Mouse (Mus musculus) ES-Bruce4 (cell line): ENCODE data around the gene Rpl23a. TPM values are rescaled to one million over a fixed set of nuclear protein-coding genes. Genes with fewer than 3 reads are reported as not detected.
A peak's percentile ranks its signal among the peaks of the same experiment; 100 is the strongest.

Experiments
- H3K27ac ChIP-seq: 2 replicates; pipeline ENCODE4 v1.5.1; 2012; ENCODE audit warnings: low read length, inconsistent platforms; ENCODE audit not compliant: insufficient read depth
- H3K27me3 ChIP-seq: 2 replicates; pipeline ENCODE4 v1.6.1; 2012; ENCODE audit warnings: mild to moderate bottlenecking, low read length, inconsistent platforms; ENCODE audit not compliant: control insufficient read depth, poor library complexity, insufficient read depth, severe bottlenecking
- H3K36me3 ChIP-seq: 2 replicates; pipeline ENCODE4 v1.6.1; 2012; ENCODE audit warnings: inconsistent platforms, mild to moderate bottlenecking, low read length, moderate library complexity; ENCODE audit not compliant: control insufficient read depth, poor library complexity, insufficient read depth, severe bottlenecking
- H3K4me1 ChIP-seq: one replicate; pipeline ENCODE4 v1.8.1; 2011; ENCODE audit warnings: low read length; ENCODE audit not compliant: control insufficient read depth, insufficient read depth
- H3K4me3 ChIP-seq: 2 replicates; pipeline ENCODE4 v1.5.1; 2011; ENCODE audit warnings: low read depth, mild to moderate bottlenecking, low read length
- H3K9ac ChIP-seq: 2 replicates; pipeline ENCODE4 v1.6.1; 2012; ENCODE audit warnings: low read depth, mild to moderate bottlenecking, inconsistent platforms; ENCODE audit not compliant: poor library complexity, severe bottlenecking
- H3K9me3 ChIP-seq: replicated peaks from 2 replicates; pipeline ENCODE4 v1.6.1; 2012; ENCODE audit warnings: mild to moderate bottlenecking, low read length, inconsistent platforms; ENCODE audit not compliant: control insufficient read depth, poor library complexity, insufficient read depth, severe bottlenecking
- CTCF ChIP-seq: IDR thresholded peaks from one replicate; pipeline ENCODE4 v1.8.1; 2011; ENCODE audit warnings: low read depth, low read length
- EP300 ChIP-seq: IDR thresholded peaks from 2 replicates; pipeline ENCODE4 v1.6.1; 2011; ENCODE audit warnings: low read depth, low read length; ENCODE audit not compliant: insufficient read depth
- POLR2A ChIP-seq: IDR thresholded peaks from one replicate; pipeline ENCODE4 v1.8.1; 2011; ENCODE audit warnings: low read length; ENCODE audit not compliant: insufficient read depth
- polyA plus RNA-seq: library from polyadenylated mRNA; stranded (reverse); fragments of >200 nt; gene quantifications from 2 replicates; pipeline ENCODE4 v1.2.4, GENCODE M21; 2011; ENCODE audit warnings: low read depth; ENCODE audit not compliant: missing spikeins, insufficient read depth, insufficient read length

The Rpl23a gene
- polyA plus RNA-seq, 1 experiment = 2,740 TPM

DNA sequence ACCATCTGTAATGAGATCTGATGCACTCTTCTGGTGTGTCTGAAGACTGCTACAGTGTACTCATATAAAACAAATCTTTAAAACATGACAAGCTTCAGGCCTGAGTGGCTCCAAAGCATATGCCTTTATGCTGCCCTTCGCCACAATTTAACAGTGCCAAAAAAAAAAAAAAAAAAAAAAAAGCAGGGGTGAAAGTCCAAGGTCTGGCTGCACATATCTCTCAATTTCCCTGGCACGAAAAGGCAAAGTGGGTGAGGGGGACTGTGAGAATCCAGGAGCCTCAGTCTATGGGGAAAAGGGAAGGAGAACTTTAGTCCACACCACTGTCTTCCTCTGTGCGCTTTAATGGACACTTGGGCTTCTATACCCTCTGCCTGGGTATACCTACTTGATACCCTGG is 19.0 kb upstream of the Rpl23a start:
- H3K9ac ChIP-seq = no peak overlapping the region
- no peak for TF ChIP-seq POLR2A
- TF ChIP-seq CTCF = no peak
- no peak for TF ChIP-seq EP300
- H3K36me3 ChIP-seq = peaks cover 13% of the 10 kb centered on the region; the same call in 1 of the 2 replicates
- no peaks in the 10 kb centered on the region for H3K27me3 ChIP-seq
- H3K27ac ChIP-seq = no peak overlapping the region
- no peak overlapping the region for H3K4me3 ChIP-seq
- no peaks in the 10 kb centered on the region for H3K4me1 ChIP-seq
- no peaks in the 10 kb centered on the region for H3K9me3 ChIP-seq

- Histone ChIP-seq H3K9ac (peak overlapping the region; percentile 44), H3K36me3 (peaks cover 2% of the 10 kb centered on the region; the same call in 1 of the 2 replicates), H3K4me3 (peak overlapping the region; percentile 88), H3K27ac (0 out of 2 replicates have a peak overlapping the region, but pooled peaks have one; percentile 18), H3K4me1 (no peaks in the 10 kb centered on the region), H3K27me3 (no peaks in the 10 kb centered on the region), H3K9me3 (no peaks in the 10 kb centered on the region)
- TF ChIP-seq CTCF = no peak
- TF ChIP-seq EP300 = no peak
- TF ChIP-seq POLR2A = no peak
Measured at GRCm38 (mm10) chr11:78195101-78195863, 11.9 kb upstream of the Rpl23a start.

GRCm38 (mm10) chr11:78194411-78195100 is 11.2 kb upstream of the Rpl23a start:
- Histone ChIP-seq H3K27ac (peak overlapping the region; percentile 36; the same call in 1 of the 2 replicates), H3K4me3 (peak overlapping the region; percentile 88), H3K4me1 (peaks cover 2% of the 10 kb centered on the region), H3K9me3 (no peaks in the 10 kb centered on the region), H3K9ac (peak overlapping the region; percentile 44), H3K36me3 (peaks cover 2% of the 10 kb centered on the region; the same call in 1 of the 2 replicates), H3K27me3 (no peaks in the 10 kb centered on the region)
- TF ChIP-seq POLR2A = no peak
- no peak for TF ChIP-seq EP300
- TF ChIP-seq CTCF = no peak

DNA sequence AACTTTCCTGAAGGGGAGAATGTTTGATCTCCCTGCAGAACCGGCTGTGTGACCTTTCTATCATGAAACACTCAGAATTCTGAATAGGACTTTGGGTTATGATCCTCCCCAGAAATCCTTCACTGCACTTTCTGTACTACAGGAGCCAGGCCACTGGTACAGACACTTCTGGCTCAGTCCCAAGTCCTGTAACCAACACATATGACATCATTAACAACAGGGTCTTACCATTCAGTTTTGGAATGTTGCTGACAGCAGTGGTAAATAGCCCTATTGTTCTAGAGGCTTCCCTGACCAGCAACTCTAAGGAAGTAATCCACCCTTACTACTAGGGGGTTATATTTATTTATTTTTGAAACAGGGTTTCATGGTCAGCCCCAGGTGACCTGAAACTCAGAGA is 9.7 kb upstream of the Rpl23a start, which contains the start of gene Proca1:
Proca1 (plus strand) TSS at position 280 of the 400 bp plus-strand sequence.
- Histone ChIP-seq H3K4me3 (peak within 1 kb of the TSS; percentile 88; the same call in 1 of the 2 replicates), H3K36me3 (peaks cover 2% of the 10 kb centered on the region; the same call in 1 of the 2 replicates), H3K27me3 (no peaks in the 10 kb centered on the region), H3K9me3 (no peaks in the 10 kb centered on the region), H3K4me1 (peaks cover 2% of the 10 kb centered on the region), H3K27ac (no peak within 1 kb of the TSS), H3K9ac (peak within 1 kb of the TSS; percentile 44; the same call in 1 of the 2 replicates)
- TF ChIP-seq EP300 = no peak
- no peak for TF ChIP-seq CTCF
- no peak for TF ChIP-seq POLR2A

DNA sequence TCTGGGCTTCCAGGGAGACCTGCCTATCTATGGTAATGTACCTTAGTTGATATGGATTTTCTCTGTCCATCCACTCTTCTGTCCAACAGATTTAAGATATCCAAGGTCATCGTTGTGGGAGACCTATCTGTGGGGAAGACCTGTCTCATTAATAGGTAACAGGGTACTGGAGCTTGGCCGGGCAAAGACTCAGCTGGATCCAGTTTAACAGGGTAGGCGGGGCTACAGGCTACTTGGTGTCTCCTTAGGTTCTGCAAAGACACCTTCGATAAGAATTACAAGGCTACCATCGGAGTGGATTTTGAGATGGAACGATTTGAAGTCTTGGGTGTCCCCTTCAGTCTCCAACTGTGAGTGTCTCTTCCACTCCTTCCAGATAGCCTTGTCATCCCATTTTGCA is 6.7 kb upstream of the Rpl23a start:
- Histone ChIP-seq H3K27me3 (no peaks in the 10 kb centered on the region), H3K36me3 (peaks cover 2% of the 10 kb centered on the region; the same call in 1 of the 2 replicates), H3K9ac (peak overlapping the region; percentile 90; the same call in 1 of the 2 replicates), H3K4me3 (peak overlapping the region; percentile 90), H3K4me1 (peaks cover 2% of the 10 kb centered on the region), H3K27ac (peak overlapping the region; percentile 74), H3K9me3 (no peaks in the 10 kb centered on the region)
- TF ChIP-seq CTCF (no peak), EP300 (no peak), POLR2A (no peak)
